Mouse (Mus musculus) c-Kit-positive CD71-negative TER-119-negative erythroid progenitor cells, embryonic 14.5 days (primary cell): ENCODE measurements around the gene Nrxn1.

Experiments
- DNase-seq: peaks from one replicate; pipeline ENCODE4 v3.0.0-alpha.2; 2013; ENCODE audit warnings: low read depth

Gene Nrxn1

GRCm38 (mm10) chr17:90809197-90810163 lies 283.4 kb downstream of the Nrxn1 start:
- peak; percentile 20 for DNase-seq

- DNase-seq: no peak
Measured at GRCm38 (mm10) chr17:90808256-90808655, 284.6 kb downstream of the Nrxn1 start.

GRCm38 (mm10) chr17:90807199-90807598 lies 285.7 kb downstream of the Nrxn1 start:
- no peak for DNase-seq

GRCm38 (mm10) chr17:90798689-90799088 lies 294.2 kb downstream of the Nrxn1 start:
- no peak for DNase-seq

- DNase-seq: no peak
Measured at GRCm38 (mm10) chr17:90797659-90798288, 295.1 kb downstream of the Nrxn1 start.

- DNase-seq: no peak
Measured at GRCm38 (mm10) chr17:90796974-90797373, 295.9 kb downstream of the Nrxn1 start.

- no peak for DNase-seq
Measured at GRCm38 (mm10) chr17:90788491-90789127, 304.3 kb downstream of the Nrxn1 start.

GRCm38 (mm10) chr17:90788040-90788439 lies 304.8 kb downstream of the Nrxn1 start:
- DNase-seq: no peak

GRCm38 (mm10) chr17:90787121-90787788 lies 305.6 kb downstream of the Nrxn1 start:
- no peak for DNase-seq

- no peak for DNase-seq
Measured at GRCm38 (mm10) chr17:90780481-90780880, 312.4 kb downstream of the Nrxn1 start.

GRCm38 (mm10) chr17:90775397-90775796 lies 317.5 kb downstream of the Nrxn1 start:
- DNase-seq: no peak

- no peak for DNase-seq
Measured at GRCm38 (mm10) chr17:90773233-90773632, 319.6 kb downstream of the Nrxn1 start.

GRCm38 (mm10) chr17:90768216-90768615 lies 324.7 kb downstream of the Nrxn1 start:
- no peak for DNase-seq

GRCm38 (mm10) chr17:90727124-90727523 lies 365.7 kb downstream of the Nrxn1 start:
- DNase-seq: no peak

GRCm38 (mm10) chr17:90704773-90705172 lies 388.1 kb downstream of the Nrxn1 start:
- DNase-seq: no peak

- no peak for DNase-seq
Measured at GRCm38 (mm10) chr17:90702626-90703025, 390.2 kb downstream of the Nrxn1 start.

- no peak for DNase-seq
Measured at GRCm38 (mm10) chr17:90696071-90696800, 396.6 kb downstream of the Nrxn1 start.

GRCm38 (mm10) chr17:90695086-90695584 lies 397.7 kb downstream of the Nrxn1 start:
- DNase-seq: no peak

GRCm38 (mm10) chr17:90684172-90684571 lies 408.7 kb downstream of the Nrxn1 start:
- DNase-seq: no peak

- DNase-seq: no peak
Measured at GRCm38 (mm10) chr17:90681019-90681418, 411.9 kb downstream of the Nrxn1 start.

GRCm38 (mm10) chr17:90676676-90677075 lies 416.2 kb downstream of the Nrxn1 start:
- no peak for DNase-seq
